Mouse (Mus musculus) granulocyte monocyte progenitor cell, adult 5-6 weeks (primary cell): Measurements from ENCODE around the gene Gtf2e1. TPM values are rescaled to one million over a fixed set of nuclear protein-coding genes. Genes with fewer than 3 reads are reported as not detected.

Source experiments
- ATAC-seq: replicated peaks from 2 replicates; pipeline ENCODE4 v1.8.0; 2016; ENCODE audit warnings: mild to moderate bottlenecking, moderate TSS enrichment, inconsistent platforms; ENCODE audit not compliant: poor library complexity, severe bottlenecking
- total RNA-seq, 2 experiments: library from RNA; stranded (forward) in 1 of 2; stranded (reverse) in 1 of 2; fragments of 200-712, 200-1000 nt in 1 of 2; fragments of >200 nt in 1 of 2; fragmentation: Nextera tagmentation in 1 of 2; gene quantifications; 2 replicates each; pipeline ENCODE4 v1.2.3; 2014 to 2017

The Gtf2e1 gene
- total RNA-seq, 2 experiments from 2014 or later, result 22.9 to 25.4 TPM

DNA sequence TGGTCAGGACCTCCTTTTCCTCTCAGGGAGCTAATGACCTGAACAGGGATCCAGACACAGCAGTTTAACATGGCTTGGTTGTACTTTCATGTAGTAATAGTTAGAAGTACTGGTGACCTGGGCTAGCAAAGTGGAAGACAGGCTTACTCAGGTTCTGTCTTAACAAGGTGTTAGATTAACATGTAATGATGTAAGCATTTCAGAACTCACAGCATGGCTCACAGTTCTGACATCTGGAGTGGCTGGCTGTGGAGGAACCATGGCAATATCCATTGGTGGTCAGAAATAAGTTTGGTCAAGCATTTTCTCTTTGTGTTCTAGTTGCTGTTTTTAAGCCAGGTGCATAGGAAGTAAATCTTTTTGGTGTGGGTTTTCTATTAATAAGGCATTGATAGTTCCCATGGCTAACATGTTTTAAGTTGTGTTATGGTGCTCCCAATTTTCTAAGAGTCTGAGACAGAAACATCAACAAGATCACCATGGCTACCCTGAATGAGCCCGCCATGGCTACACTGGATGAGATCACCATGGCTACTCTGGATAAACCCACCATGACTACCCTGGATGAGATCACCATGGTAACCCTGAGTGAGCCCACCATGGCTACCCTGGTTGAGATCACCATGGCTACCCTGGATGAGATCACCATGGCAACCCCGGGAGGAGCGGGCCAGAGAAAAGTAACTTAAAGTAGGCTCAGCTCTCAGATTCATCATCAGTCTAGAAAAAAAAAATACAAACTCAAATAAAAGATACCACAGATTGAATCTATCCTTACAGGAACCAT is 52.6 kb downstream of the Gtf2e1 start:
- no peak for ATAC-seq

DNA sequence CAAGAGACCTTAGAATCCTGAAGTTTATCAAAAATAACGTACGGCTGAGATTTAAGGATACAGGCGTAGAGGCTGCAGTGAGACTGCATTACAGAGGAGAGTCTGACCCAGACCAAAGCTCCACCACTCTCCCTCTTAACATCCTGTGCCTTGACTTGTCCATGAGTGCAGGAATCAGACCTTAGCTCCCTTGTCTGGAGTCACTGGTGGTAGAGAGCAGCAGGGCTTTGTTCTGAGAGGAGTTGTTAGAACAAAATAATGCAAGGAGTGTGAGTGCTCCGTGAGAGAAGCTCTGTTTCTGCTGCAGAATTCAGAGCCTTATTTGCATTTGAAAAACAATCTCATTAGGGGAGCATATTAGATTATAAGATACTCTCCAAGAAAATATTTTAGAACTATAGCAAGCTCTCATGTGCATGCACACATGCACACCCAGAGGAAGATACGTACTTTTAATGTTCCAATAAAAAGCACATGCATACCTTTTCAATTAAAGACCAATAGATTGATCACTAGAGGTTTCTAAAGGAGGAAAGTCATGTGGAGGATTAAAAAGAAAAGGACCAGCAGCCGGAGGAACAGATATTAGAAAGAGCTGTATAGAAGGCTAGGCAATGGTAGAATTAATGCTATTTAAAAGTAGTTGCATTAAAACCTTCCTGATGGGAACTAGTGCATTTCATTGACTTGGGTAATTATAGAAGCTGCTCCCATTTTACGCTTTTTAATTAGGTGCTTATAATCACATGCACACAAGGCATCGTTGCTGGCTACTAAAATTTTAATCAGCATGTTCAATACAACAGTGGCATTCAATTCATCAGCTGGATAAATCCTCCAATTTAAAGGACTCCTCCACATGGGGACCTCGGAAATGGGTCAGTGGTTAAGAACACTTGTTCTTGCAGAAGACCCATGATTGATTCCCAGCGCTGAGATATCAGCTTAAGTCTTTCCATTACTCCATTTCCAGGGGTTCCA is 61.0 kb downstream of the Gtf2e1 start:
- ATAC-seq, result no peak

DNA sequence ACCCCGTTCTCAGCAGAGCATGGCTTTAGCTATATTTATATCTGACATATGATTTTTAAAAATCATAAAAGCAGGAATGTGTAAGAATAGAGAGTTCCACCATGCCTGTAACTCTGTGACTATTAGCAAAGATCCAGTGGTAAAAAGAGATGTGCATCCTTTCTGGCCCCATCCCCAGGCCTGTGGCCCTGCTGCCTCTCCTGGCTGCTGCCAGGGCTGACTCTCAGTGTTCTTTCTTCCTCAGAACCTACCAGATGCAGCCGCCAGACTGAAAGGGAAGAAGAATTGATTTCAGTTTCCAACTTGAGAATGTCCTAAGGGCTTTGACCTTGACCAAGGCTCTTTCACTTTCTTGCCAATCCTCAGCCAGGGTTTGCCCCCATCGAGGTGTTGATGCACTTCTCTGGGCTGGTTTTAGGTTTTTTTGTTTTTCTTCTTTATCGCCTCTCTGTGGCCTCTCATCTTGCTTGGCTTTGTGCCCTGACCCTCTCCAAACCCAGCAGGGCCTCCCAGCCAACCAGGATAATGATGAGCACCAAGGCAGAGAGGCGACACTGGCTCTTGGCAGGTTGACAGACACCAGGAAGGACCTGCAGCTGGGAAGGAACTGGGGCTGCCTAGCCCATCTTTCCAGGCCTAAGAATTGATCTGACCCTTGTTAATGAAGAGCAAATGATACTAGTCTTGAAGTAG is 66.8 kb downstream of the Gtf2e1 start:
- no peak for ATAC-seq

DNA sequence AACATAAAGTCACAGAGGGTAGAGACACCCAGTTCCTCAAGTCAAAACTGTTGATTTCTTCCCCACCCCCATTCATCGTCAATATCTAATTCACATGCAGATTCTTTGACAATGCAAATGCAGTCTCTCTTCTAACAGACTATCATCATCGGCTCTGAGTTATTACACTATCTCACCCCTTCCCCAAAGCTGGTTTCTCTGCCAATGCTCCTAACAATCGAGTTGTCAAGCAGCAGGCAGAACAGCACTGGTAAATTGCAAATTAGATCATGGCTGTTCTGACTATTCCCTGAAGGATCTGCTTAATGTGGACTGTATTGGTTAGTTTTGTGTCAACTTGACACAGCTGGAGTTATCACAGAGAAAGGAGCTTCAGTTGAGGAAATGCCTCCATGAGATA is 70.0 kb downstream of the Gtf2e1 start:
- no peak for ATAC-seq

DNA sequence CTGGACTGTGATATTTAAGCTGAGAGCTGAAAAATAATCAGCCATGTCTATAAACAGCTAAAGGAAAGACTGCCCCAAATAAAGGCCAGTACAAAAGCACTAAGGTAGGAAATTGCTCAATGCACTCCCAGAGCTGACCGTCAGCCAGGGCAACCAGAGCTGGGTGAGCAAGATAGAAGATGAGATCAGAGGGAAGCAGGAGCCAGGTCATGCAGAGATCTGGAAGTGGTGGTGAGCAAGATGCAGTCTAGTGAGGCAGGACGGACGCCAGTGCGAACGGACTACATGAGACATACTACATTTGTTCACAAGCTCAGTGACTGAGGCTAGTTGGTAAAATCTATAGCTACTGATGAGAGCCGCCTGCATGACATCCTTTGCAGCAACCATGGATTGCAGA is 75.6 kb downstream of the Gtf2e1 start:
- no peak for ATAC-seq

DNA sequence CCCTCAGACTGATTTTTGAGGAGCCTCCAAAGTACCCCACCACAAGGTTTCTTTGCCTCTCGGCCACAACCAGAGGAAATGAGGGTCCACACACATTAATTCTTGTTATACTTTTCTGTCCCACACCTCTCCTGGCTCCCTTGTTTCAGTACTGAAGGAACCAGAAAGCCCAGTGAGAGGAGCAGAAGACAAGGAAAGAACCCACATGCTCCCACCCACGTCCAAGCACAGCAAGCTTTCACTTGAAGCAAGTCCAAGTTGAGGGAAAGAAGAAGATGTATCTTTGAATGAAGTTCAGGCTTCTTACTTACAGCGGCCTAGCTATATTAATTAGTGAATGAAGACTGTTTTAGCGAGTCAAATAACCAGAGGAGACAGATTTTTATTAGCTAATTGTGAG is 76.7 kb downstream of the Gtf2e1 start:
- ATAC-seq, result no peak

DNA sequence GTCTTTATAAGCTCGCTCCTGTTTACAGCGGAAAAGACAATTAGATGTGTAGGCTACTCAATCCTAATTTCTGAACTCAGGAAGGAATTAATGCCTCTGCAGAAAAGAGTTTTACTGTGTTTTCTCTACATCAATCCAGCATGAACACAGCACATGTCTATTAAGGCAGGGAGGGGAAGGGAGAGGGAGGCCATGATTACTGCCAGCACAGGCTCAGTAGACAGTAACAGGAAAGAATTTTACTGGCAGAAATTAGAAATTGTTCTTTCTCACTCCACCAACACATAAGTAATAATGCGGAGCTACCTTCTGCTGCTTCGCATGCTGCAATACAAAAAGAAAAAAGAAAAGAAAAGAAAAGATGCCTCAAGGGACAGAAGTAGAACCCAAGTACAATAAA is 78.0 kb downstream of the Gtf2e1 start:
- ATAC-seq, result no peak

Other genes with a start within 250 kb of the Gtf2e1 start
- gene Stxbp5l, start 154.8 kb downstream of the Gtf2e1 start, total RNA-seq (2014; fragmentation: Nextera tagmentation), result not detected in 2 replicates
- gene Stxbp5l, start 154.8 kb downstream of the Gtf2e1 start, total RNA-seq (2017), result not detected in 2 replicates
- 10.2 and 13.1 TPM in 2 replicates for gene Rabl3, start 96 bp upstream of the Gtf2e1 start, total RNA-seq (2014; fragmentation: Nextera tagmentation)
- 7.5 and 15.5 TPM in 2 replicates for gene Rabl3, start 96 bp upstream of the Gtf2e1 start, total RNA-seq (2017)
- not detected in 2 replicates for gene Hgd, start 40.4 kb upstream of the Gtf2e1 start, total RNA-seq (2014; fragmentation: Nextera tagmentation)
- gene Hgd, start 40.4 kb upstream of the Gtf2e1 start, total RNA-seq (2017), result not detected in 2 replicates
- gene Ndufb4, start 114.7 kb upstream of the Gtf2e1 start, total RNA-seq (2014; fragmentation: Nextera tagmentation), result 61.7 and 68.5 TPM in 2 replicates
- gene Ndufb4, start 114.7 kb upstream of the Gtf2e1 start, total RNA-seq (2017), result 17.2 and 18.8 TPM in 2 replicates
- 2.7 TPM in 1 of 2 replicates, not detected in the other for gene Fstl1, start 237.1 kb upstream of the Gtf2e1 start, total RNA-seq (2014; fragmentation: Nextera tagmentation)
- 0.56 TPM in 1 of 2 replicates, not detected in the other for gene Fstl1, start 237.1 kb upstream of the Gtf2e1 start, total RNA-seq (2017)